Mouse (Mus musculus): ENCODE data around the gene Sohlh2. TPM values are rescaled to one million over a fixed set of nuclear protein-coding genes. Genes with fewer than 3 reads are reported as not detected.

The Sohlh2 gene
- total RNA-seq, 2 experiments from 2014 or later, result not detected

Other genes with a start within 250 kb of the Sohlh2 start
- gene Ccna1, start 126.5 kb upstream of the Sohlh2 start, total RNA-seq (2015), result not detected in 2 replicates
- gene Ccna1, start 126.5 kb upstream of the Sohlh2 start, total RNA-seq (2017), result not detected in 2 replicates
- gene Spg20, start 69.9 kb upstream of the Sohlh2 start, total RNA-seq (2015), result 6.0 and 7.0 TPM in 2 replicates
- gene Spg20, start 69.9 kb upstream of the Sohlh2 start, total RNA-seq (2017), result 8.3 and 10.1 TPM in 2 replicates
- not detected in 2 replicates for gene Ccdc169, start 44.7 kb upstream of the Sohlh2 start, total RNA-seq (2015)
- gene Ccdc169, start 44.7 kb upstream of the Sohlh2 start, total RNA-seq (2017), result not detected in 2 replicates
- gene Dclk1, start 60.3 kb downstream of the Sohlh2 start, total RNA-seq (2015), result not detected in 2 replicates
- not detected in 2 replicates for gene Dclk1, start 60.3 kb downstream of the Sohlh2 start, total RNA-seq (2017)